Mouse (Mus musculus): ENCODE results near the gene Dynll1.

GRCm38 (mm10) chr5:115275998-115276397 is 24.8 kb downstream of the Dynll1 start:
- TF ChIP-seq MAX (IDR thresholded peaks at IDR 0.05) = no peak
- no peak for TF ChIP-seq CTCF (IDR thresholded peaks at IDR 0.05; ENCODE audit: control insufficient read depth, insufficient read depth, insufficient read length)
- TF ChIP-seq CEBPB (IDR thresholded peaks at IDR 0.05; ENCODE audit: low read depth) = no peak
- TF ChIP-seq MYOG (IDR thresholded peaks at IDR 0.05; ENCODE audit: control insufficient read depth, extremely low read depth, insufficient read length) = no peak
